Mouse (Mus musculus): Measurements from ENCODE around the gene Olfr135. TPM values are rescaled to one million over a fixed set of nuclear protein-coding genes. Genes with fewer than 3 reads are reported as not detected.

The Olfr135 gene
- not detected in 2 replicates for polyA plus RNA-seq (2015; fragmentation: Nextera tagmentation; extraction: Ambion mirVana)

DNA sequence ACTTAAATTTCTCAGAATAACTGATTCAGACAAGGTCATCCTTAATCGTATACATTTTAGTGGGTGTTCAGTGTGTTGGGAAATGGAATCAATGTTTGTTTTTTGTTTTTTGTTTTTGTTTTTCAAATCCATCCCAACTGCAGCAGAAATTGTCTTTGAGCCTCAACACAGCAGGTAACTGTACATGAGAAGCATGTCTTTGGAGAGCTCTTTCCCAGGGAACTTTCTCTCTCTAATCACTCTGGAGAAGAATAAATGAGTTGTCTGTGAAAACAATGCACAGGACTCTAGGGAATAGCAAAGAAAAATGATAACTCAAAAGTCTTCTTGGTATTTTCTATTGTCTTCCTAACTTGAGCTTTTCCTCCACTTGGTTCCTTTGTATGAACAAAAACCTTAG lies at the start of gene Olfr135:
Gene Olfr135, plus strand, starts transcription at position 301 of the 400 bp plus-strand sequence.
- H3K9ac ChIP-seq (ENCODE audit: low read depth, low read length) = no peak within 1 kb of the TSS
- no peaks in the 10 kb centered on the region for H3K4me1 ChIP-seq (ENCODE audit: control insufficient read depth, insufficient read depth, low read length)
- WGBS = 90% methylated on average over 1 of the region's 1 CpGs
- no peak within 1 kb of the TSS for H3K4me3 ChIP-seq (ENCODE audit: low read length)
- H3K9me3 ChIP-seq (ENCODE audit: control insufficient read depth, low read length) = no peaks in the 10 kb centered on the region
- no peak within 1 kb of the TSS for H3K4me2 ChIP-seq (ENCODE audit: low read depth, low read length)
- H3K36me3 ChIP-seq (ENCODE audit: control insufficient read depth, insufficient read depth, low read length) = no peaks in the 10 kb centered on the region
- no peak for ATAC-seq
- H3K27ac ChIP-seq (ENCODE audit: low read length) = no peak within 1 kb of the TSS
- no peaks in the 10 kb centered on the region for H3K27me3 ChIP-seq (replicated peaks; ENCODE audit: control insufficient read depth, insufficient read depth, low read length)

DNA sequence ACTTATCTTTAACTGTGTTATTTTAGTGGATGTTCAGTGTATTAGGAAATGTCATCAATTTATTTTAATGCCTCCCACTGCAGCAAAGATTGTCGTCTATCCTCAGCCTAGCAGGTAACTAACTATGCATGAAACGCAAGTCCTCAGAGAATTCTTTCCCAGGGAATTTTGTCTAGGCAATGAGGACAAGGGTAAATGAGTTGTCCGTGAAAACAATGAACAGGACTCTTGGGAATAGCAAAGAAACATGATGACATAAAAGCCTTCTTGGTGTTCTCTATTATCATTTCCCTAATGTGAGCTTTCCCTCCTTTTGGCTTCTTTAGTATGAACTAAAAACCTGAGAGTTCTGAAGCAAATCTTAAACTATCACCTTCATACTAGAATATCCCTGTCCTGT lies 33.0 kb upstream of the Olfr135 start, which contains the start of gene Olfr134:
Gene Olfr134, plus strand, starts transcription at position 301 of the 400 bp plus-strand sequence.
- H3K9me3 ChIP-seq (ENCODE audit: control insufficient read depth, low read length) = no peaks in the 10 kb centered on the region
- no peaks in the 10 kb centered on the region for H3K27me3 ChIP-seq (replicated peaks; ENCODE audit: control insufficient read depth, insufficient read depth, low read length)
- no peak within 1 kb of the TSS for H3K27ac ChIP-seq (ENCODE audit: low read length)
- no peak within 1 kb of the TSS for H3K4me3 ChIP-seq (ENCODE audit: low read length)
- 68% methylated on average over 3 of the region's 3 CpGs for WGBS
- ATAC-seq = no peak
- H3K9ac ChIP-seq (ENCODE audit: low read depth, low read length) = no peak within 1 kb of the TSS
- H3K4me2 ChIP-seq (ENCODE audit: low read depth, low read length) = no peak within 1 kb of the TSS
- H3K36me3 ChIP-seq (ENCODE audit: control insufficient read depth, insufficient read depth, low read length) = no peaks in the 10 kb centered on the region
- no peaks in the 10 kb centered on the region for H3K4me1 ChIP-seq (ENCODE audit: control insufficient read depth, insufficient read depth, low read length)

Other genes with a start within 250 kb of the Olfr135 start
- gene Olfr129, start 144.3 kb upstream of the Olfr135 start, polyA plus RNA-seq (2015; fragmentation: Nextera tagmentation; extraction: Ambion mirVana) = not detected in 2 replicates
- not detected in 2 replicates for gene Olfr130, start 140.4 kb upstream of the Olfr135 start, polyA plus RNA-seq (2015; fragmentation: Nextera tagmentation; extraction: Ambion mirVana)
- not detected in 2 replicates for gene Olfr131, start 115.6 kb upstream of the Olfr135 start, polyA plus RNA-seq (2015; fragmentation: Nextera tagmentation; extraction: Ambion mirVana)
- not detected in 2 replicates for gene Olfr132, start 69.8 kb upstream of the Olfr135 start, polyA plus RNA-seq (2015; fragmentation: Nextera tagmentation; extraction: Ambion mirVana)
- gene Olfr133, start 59.1 kb upstream of the Olfr135 start, polyA plus RNA-seq (2015; fragmentation: Nextera tagmentation; extraction: Ambion mirVana) = not detected in 2 replicates
- gene Olfr134, start 32.9 kb upstream of the Olfr135 start, polyA plus RNA-seq (2015; fragmentation: Nextera tagmentation; extraction: Ambion mirVana) = not detected in 2 replicates
- gene Olfr138, start 56.7 kb downstream of the Olfr135 start, polyA plus RNA-seq (2015; fragmentation: Nextera tagmentation; extraction: Ambion mirVana) = not detected in 2 replicates
- gene Olfr137, start 103.2 kb downstream of the Olfr135 start, polyA plus RNA-seq (2015; fragmentation: Nextera tagmentation; extraction: Ambion mirVana) = not detected in 2 replicates
- gene Olfr136, start 125.5 kb downstream of the Olfr135 start, polyA plus RNA-seq (2015; fragmentation: Nextera tagmentation; extraction: Ambion mirVana) = not detected in 2 replicates
- not detected in 2 replicates for gene Esp36, start 215.8 kb downstream of the Olfr135 start, polyA plus RNA-seq (2015; fragmentation: Nextera tagmentation; extraction: Ambion mirVana)